42 mouse cellular contexts compared by ENCODE assay signal in genomic region chr17:24029477-24029876, GRCm38 (mm10). TPM values are rescaled to one million over a fixed set of nuclear protein-coding genes. Genes with fewer than 3 reads are reported as not detected.
"Had no signal": no experiment of that assay in that cellular context is flagged by ENCODE, and none has a peak within 500 bp of the region (broad histone marks: within the 10 kb centered on the region; RNA-seq: fewer than 3 reads in every experiment).

No protein-coding gene starts in this region.

- ATAC-seq: hindbrain, embryonic 16.5 days; hindbrain, postnatal 0 days; inflammation-experienced regulatory T-cells, adult 6 months; intestine, embryonic 15.5 days; intestine, embryonic 16.5 days; intestine, postnatal 0 days had no signal

- H3K36me3 ChIP-seq: heart, embryonic 12.5 days; heart, embryonic 13.5 days; heart, embryonic 15.5 days; hindbrain, embryonic 10.5 days; hindbrain, embryonic 12.5 days; hindbrain, embryonic 13.5 days; hindbrain, embryonic 15.5 days; intestine, embryonic 15.5 days; kidney, embryonic 15.5 days had no signal

- H3K4me3 ChIP-seq: heart, embryonic 12.5 days; heart, embryonic 13.5 days; heart, embryonic 15.5 days; hindbrain, embryonic 10.5 days; hindbrain, embryonic 12.5 days; hindbrain, embryonic 13.5 days; hindbrain, embryonic 15.5 days; intestine, embryonic 15.5 days; kidney, embryonic 15.5 days; left cerebral cortex, adult 2 months had no signal

- H3K27ac ChIP-seq: heart, embryonic 13.5 days; heart, embryonic 15.5 days; hindbrain, embryonic 10.5 days; hindbrain, embryonic 12.5 days; hindbrain, embryonic 13.5 days; hindbrain, embryonic 14.5 days; hindbrain, embryonic 15.5 days; hindbrain, postnatal 0 days; intestine, embryonic 15.5 days; kidney, embryonic 15.5 days; kidney, postnatal 0 days; left cerebral cortex, adult 2 months had no signal

- H3K27me3 ChIP-seq: heart, embryonic 13.5 days; heart, embryonic 15.5 days; hindbrain, embryonic 12.5 days; hindbrain, embryonic 13.5 days; hindbrain, embryonic 15.5 days; intestine, embryonic 15.5 days; kidney, embryonic 15.5 days had no signal

- H3K4me1 ChIP-seq: heart, embryonic 13.5 days; heart, embryonic 15.5 days; hindbrain, embryonic 10.5 days; hindbrain, embryonic 12.5 days; hindbrain, embryonic 13.5 days; hindbrain, embryonic 15.5 days; intestine, embryonic 15.5 days; kidney, embryonic 15.5 days had no signal

- H3K9me3 ChIP-seq: heart, embryonic 12.5 days; heart, embryonic 13.5 days; heart, embryonic 15.5 days; hindbrain, embryonic 10.5 days; hindbrain, embryonic 12.5 days; hindbrain, embryonic 13.5 days; hindbrain, embryonic 15.5 days; intestine, embryonic 15.5 days; kidney, embryonic 15.5 days had no signal

- DNase-seq: heart, postnatal 10 days; heart, postnatal 14 days; heart, postnatal 36 days; heart, postnatal 4 days; kidney, adult 11 months; kidney, adult 18-20 months; kidney, adult 2 months; kidney, adult 8-10 months; kidney, adult 9 months; kidney, postnatal 10 days; kidney, postnatal 14 days; kidney, postnatal 25 days; kidney, postnatal 36 days; kidney, postnatal 4 days; layer of hippocampus, adult 9-11 months; layer of hippocampus, postnatal 36 days had no signal

RNA-seq across cellular contexts. Expression of gene Prss27, which starts 8.5 kb away (rescaled TPM):
- total RNA-seq: heart, postnatal 10 days; heart, postnatal 14 days; heart, postnatal 25 days; heart, postnatal 36 days; heart, postnatal 4 days; hematopoietic stem cell, adult 5-6 weeks; hindbrain, postnatal 0 days; layer of hippocampus, adult 18-20 months; layer of hippocampus, adult 8-10 months; layer of hippocampus, postnatal 10 days; layer of hippocampus, postnatal 14 days; layer of hippocampus, postnatal 25 days; layer of hippocampus, postnatal 36 days; left cerebral cortex, adult 18-20 months; left cerebral cortex, adult 2 months; left cerebral cortex, adult 8-10 months had no signal

RNA-seq across cellular contexts. Expression of gene Prss22, which starts 31.6 kb away (rescaled TPM):
- total RNA-seq: heart, postnatal 10 days; heart, postnatal 14 days; heart, postnatal 25 days; heart, postnatal 36 days; heart, postnatal 4 days; hematopoietic stem cell, adult 5-6 weeks; layer of hippocampus, adult 18-20 months; layer of hippocampus, postnatal 10 days; layer of hippocampus, postnatal 14 days; layer of hippocampus, postnatal 25 days; layer of hippocampus, postnatal 36 days had no signal

RNA-seq across cellular contexts. Expression of gene Prss30, which starts 49.1 kb away (rescaled TPM):
- total RNA-seq: heart, postnatal 10 days; heart, postnatal 14 days; heart, postnatal 25 days; heart, postnatal 36 days; heart, postnatal 4 days; hematopoietic stem cell, adult 5-6 weeks; hindbrain, postnatal 0 days; layer of hippocampus, adult 18-20 months; layer of hippocampus, postnatal 36 days had no signal
